Mouse (Mus musculus) limb, embryonic 11.5 days (tissue): Measurements from ENCODE around the gene Pld4. TPM values are rescaled to one million over a fixed set of nuclear protein-coding genes. Genes with fewer than 3 reads are reported as not detected.
A peak's percentile ranks its signal among the peaks of the same experiment; 100 is the strongest.

ENCODE experiments used
- ATAC-seq: fragments of 200-750 bp; cut with Nextera tagmentation; 2 replicates; pipeline ENCODE4 v1.8.0; 2017; ENCODE audit warnings: low read depth; ENCODE audit not compliant: insufficient number of reproducible peaks, low FRiP score, low TSS enrichment
- DNase-seq: peaks from one replicate; pipeline ENCODE4 v3.0.0-alpha.2; 2015; ENCODE audit warnings: low spot score
- H3K27ac ChIP-seq: fragments of 300-500 bp; sonication (generic); replicated peaks from 2 replicates; pipeline ENCODE4 v1.5.1; 2014; ENCODE audit warnings: low read depth, mild to moderate bottlenecking, low read length
- H3K27me3 ChIP-seq: fragments of 300-500 bp; sonication (generic); 2 replicates; pipeline ENCODE4 v1.6.1; 2014; ENCODE audit warnings: mild to moderate bottlenecking, low read length, mixed read lengths; ENCODE audit not compliant: control insufficient read depth, insufficient read depth
- H3K36me3 ChIP-seq: fragments of 300-500 bp; sonication (generic); 2 replicates; pipeline ENCODE4 v1.6.1; 2014; ENCODE audit warnings: mild to moderate bottlenecking, low read length, moderate library complexity, mixed read lengths; ENCODE audit not compliant: control insufficient read depth, insufficient read depth
- H3K4me1 ChIP-seq: fragments of 300-500 bp; sonication (generic); 2 replicates; pipeline ENCODE4 v1.6.1; 2014; ENCODE audit warnings: low read length, mixed read lengths; ENCODE audit not compliant: control insufficient read depth, insufficient read depth
- H3K4me2 ChIP-seq: fragments of 300-500 bp; sonication (generic); 2 replicates; pipeline ENCODE4 v1.6.1; 2014; ENCODE audit warnings: low read depth, mild to moderate bottlenecking, moderate library complexity; ENCODE audit not compliant: severe bottlenecking
- H3K4me3 ChIP-seq: fragments of 300-500 bp; sonication (generic); 2 replicates; pipeline ENCODE4 v1.5.1; 2014; ENCODE audit warnings: low read depth, low read length
- H3K9ac ChIP-seq: fragments of 300-500 bp; sonication (generic); 2 replicates; pipeline ENCODE4 v1.6.1; 2014; ENCODE audit warnings: mild to moderate bottlenecking, low read length
- H3K9me3 ChIP-seq: fragments of 300-500 bp; sonication (generic); 2 replicates; pipeline ENCODE4 v1.6.1; 2016; ENCODE audit warnings: low read length; ENCODE audit not compliant: control insufficient read depth
- WGBS: fragments of 180-500 bp; shearing (Covaris S2); extraction: QIAGEN DNeasy Blood & Tissue Kit; methylation state at CpG from one replicate; pipeline ENCODE4 v1.1.7; 2014; 5-methylcytosine and 5-hydroxymethylcytosine counted together
- polyA plus RNA-seq: library from polyadenylated mRNA; unstranded; fragments of >200 nt; fragmentation: Nextera tagmentation; extraction: Ambion mirVana; gene quantifications from 2 replicates; pipeline ENCODE4 v1.2.1, GENCODE M21; 2014

The Pld4 gene
- polyA plus RNA-seq, 1 experiment from 2014 or later = 2.8 TPM

GRCm38 (mm10) chr12:112722240-112723027 lies 38.0 kb upstream of the Pld4 start:
- Histone ChIP-seq H3K9ac (peak overlapping the region; percentile 73), H3K4me1 (peaks cover 7% of the 10 kb centered on the region; the same call in 1 of the 2 replicates), H3K9me3 (no peaks in the 10 kb centered on the region), H3K27ac (0 out of 2 replicates have a peak overlapping the region, but pooled peaks have one; percentile 10), H3K4me2 (peak overlapping the region; percentile 92), H3K36me3 (no peaks in the 10 kb centered on the region), H3K27me3 (peaks cover 6% of the 10 kb centered on the region; the same call in 1 of the 2 replicates), H3K4me3 (peak overlapping the region; percentile 64)
- DNase-seq (peak; percentile 59), ATAC-seq (peak; percentile 18)
- under 1% methylated on average over 56 of the region's 75 CpGs for WGBS

- no peak for DNase-seq
Measured at GRCm38 (mm10) chr12:112723028-112723330, 37.5 kb upstream of the Pld4 start.

GRCm38 (mm10) chr12:112723445-112723844 lies 37.0 kb upstream of the Pld4 start:
- H3K9ac ChIP-seq = no peak overlapping the region
- H3K4me2 ChIP-seq = 0 out of 2 replicates have a peak overlapping the region, but pooled peaks have one; percentile 92
- peaks cover 6% of the 10 kb centered on the region; the same call in 1 of the 2 replicates for H3K27me3 ChIP-seq
- no peaks in the 10 kb centered on the region for H3K36me3 ChIP-seq
- H3K27ac ChIP-seq = no peak overlapping the region
- ATAC-seq = no peak
- 87% methylated on average over 6 of the region's 6 CpGs for WGBS
- H3K9me3 ChIP-seq = no peaks in the 10 kb centered on the region
- no peak for DNase-seq
- no peak overlapping the region for H3K4me3 ChIP-seq
- peaks cover 7% of the 10 kb centered on the region; the same call in 1 of the 2 replicates for H3K4me1 ChIP-seq

More at GRCm38 (mm10) chr12:112723028-112723330, 37.5 kb upstream of the Pld4 start:
- no peaks in the 10 kb centered on the region for H3K9me3 ChIP-seq
- peaks cover 6% of the 10 kb centered on the region; the same call in 1 of the 2 replicates for H3K27me3 ChIP-seq
- H3K4me1 ChIP-seq = peaks cover 7% of the 10 kb centered on the region; the same call in 1 of the 2 replicates
- no peak for ATAC-seq
- H3K4me3 ChIP-seq = peak overlapping the region; percentile 64
- no peak overlapping the region; the same call in 1 of the 2 replicates for H3K9ac ChIP-seq
- no peak overlapping the region for H3K27ac ChIP-seq
- WGBS = 10% methylated on average over 5 of the region's 5 CpGs
- peak overlapping the region; percentile 92 for H3K4me2 ChIP-seq
- H3K36me3 ChIP-seq = no peaks in the 10 kb centered on the region

DNA sequence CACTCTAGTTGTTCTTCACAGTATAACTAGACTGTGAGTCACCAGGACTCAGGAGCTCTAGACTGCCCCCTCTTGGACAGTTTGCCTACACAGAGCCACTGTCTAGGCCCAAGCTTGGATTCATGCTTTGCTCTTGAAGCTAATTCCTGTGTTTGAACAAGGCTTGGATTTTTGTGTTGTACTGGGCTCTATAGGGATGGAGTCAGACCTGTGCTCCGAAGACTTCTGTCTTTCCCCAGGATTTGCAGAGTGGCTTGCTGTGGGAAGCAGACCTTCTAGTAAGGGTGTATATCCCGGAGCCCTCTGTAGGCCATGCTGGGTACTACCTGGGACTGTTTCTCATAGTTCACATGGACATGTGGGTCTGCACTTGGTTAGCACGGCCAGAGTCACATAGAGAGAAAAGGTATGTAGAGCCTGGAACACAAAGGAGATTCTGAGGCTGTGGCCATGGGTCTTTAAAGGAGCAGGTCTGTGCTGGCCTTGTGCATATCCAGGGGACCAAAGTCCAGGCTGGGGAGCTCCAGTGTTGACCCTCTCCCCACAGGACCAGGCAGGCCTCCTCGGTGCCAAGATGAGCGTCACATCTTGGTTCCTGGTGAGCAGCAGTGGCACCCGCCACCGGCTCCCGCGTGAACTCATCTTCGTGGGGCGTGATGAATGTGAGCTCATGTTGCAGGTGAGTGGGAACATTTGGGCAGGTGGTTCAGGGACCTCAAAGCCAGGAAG lies 36.2 kb upstream of the Pld4 start:
- peaks cover 7% of the 10 kb centered on the region; the same call in 1 of the 2 replicates for H3K4me1 ChIP-seq
- H3K27ac ChIP-seq = no peak overlapping the region
- no peak overlapping the region for H3K9ac ChIP-seq
- H3K27me3 ChIP-seq = peaks cover 6% of the 10 kb centered on the region; the same call in 1 of the 2 replicates
- H3K4me3 ChIP-seq = no peak overlapping the region
- WGBS = 78% methylated on average over 11 of the region's 11 CpGs
- DNase-seq = peak; percentile 85
- no peak for ATAC-seq
- no peak overlapping the region for H3K4me2 ChIP-seq
- no peaks in the 10 kb centered on the region for H3K9me3 ChIP-seq
- no peaks in the 10 kb centered on the region for H3K36me3 ChIP-seq

DNA sequence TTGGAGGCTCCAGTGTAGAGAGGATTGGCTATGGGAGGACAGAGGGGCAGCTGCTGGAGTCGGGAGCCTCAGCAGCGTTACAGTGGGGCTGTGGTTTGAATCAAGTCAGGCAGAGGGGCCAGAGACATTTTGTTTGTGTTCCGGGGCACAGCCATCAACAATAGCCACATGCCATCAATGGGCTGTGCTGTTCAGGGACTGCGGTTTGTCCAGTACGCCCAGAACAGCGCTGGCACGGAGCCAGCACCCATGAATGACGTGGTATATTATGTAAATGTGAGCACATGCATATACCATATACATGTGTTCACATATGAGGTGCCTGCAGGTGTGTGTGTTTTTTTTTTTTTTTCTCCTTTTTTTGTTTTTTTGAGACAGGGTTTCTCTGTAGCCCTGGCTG lies 32.7 kb upstream of the Pld4 start:
- Histone ChIP-seq H3K9me3 (no peaks in the 10 kb centered on the region), H3K4me1 (0 out of 2 replicates have a peak, but pooled peaks cover 2% of the 10 kb centered on the region), H3K4me3 (no peak overlapping the region), H3K9ac (no peak overlapping the region), H3K27ac (no peak overlapping the region), H3K27me3 (peaks cover 3% of the 10 kb centered on the region; the same call in 1 of the 2 replicates), H3K4me2 (no peak overlapping the region), H3K36me3 (no peaks in the 10 kb centered on the region)
- ATAC-seq (no peak), DNase-seq (no peak)
- 95% methylated on average over 8 of the region's 8 CpGs for WGBS

DNA sequence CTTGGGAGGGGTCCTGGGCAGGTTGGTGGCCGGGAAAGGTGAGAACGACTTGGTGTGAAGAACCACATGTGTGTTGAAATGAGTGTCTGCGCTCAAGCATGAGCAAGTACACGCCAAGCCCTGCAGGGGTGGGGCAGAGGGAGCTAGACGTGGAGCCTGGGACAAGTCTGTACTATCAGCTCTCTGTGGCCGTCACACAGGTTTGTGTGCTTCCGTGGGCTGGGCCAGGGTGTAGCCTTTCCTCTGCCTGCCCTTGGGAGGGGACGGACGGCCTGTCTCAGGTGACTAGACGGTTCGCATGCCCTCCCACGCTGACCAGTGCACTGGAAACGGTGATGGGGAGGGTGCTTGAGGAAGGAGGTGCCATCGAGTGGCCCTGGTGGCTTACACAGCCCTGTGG lies 29.6 kb upstream of the Pld4 start:
- DNase-seq (no peak), ATAC-seq (no peak)
- no peak overlapping the region for H3K4me2 ChIP-seq
- no peaks in the 10 kb centered on the region for H3K4me1 ChIP-seq
- 87% methylated on average over 14 of the region's 14 CpGs for WGBS
- no peaks in the 10 kb centered on the region for H3K27me3 ChIP-seq
- H3K9ac ChIP-seq = no peak overlapping the region
- H3K4me3 ChIP-seq = no peak overlapping the region
- H3K27ac ChIP-seq = no peak overlapping the region
- H3K36me3 ChIP-seq = 0 out of 2 replicates have a peak, but pooled peaks cover under 1% of the 10 kb centered on the region
- no peaks in the 10 kb centered on the region for H3K9me3 ChIP-seq

DNA sequence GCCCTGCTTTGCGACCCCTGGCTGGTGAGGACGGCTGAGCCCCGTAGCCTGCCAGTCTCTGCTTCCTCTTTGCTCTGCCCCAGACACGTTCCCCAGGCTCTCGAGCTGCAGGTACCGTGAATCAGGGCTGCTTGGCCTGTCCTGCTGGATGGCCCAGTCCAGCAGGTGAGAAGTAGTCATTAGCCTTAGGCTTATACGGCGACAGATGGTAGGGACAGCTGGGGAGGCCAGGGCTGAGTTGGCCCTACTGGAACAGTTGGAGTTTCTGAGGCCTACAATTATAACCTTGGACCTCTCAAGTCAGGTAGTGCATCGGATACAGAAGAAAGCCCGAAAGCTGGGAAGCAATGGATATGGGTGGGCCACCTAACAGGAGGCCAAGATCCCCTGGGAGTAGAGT lies 27.9 kb upstream of the Pld4 start:
- ATAC-seq (no peak), DNase-seq (no peak)
- H3K9ac ChIP-seq = no peak overlapping the region

DNA sequence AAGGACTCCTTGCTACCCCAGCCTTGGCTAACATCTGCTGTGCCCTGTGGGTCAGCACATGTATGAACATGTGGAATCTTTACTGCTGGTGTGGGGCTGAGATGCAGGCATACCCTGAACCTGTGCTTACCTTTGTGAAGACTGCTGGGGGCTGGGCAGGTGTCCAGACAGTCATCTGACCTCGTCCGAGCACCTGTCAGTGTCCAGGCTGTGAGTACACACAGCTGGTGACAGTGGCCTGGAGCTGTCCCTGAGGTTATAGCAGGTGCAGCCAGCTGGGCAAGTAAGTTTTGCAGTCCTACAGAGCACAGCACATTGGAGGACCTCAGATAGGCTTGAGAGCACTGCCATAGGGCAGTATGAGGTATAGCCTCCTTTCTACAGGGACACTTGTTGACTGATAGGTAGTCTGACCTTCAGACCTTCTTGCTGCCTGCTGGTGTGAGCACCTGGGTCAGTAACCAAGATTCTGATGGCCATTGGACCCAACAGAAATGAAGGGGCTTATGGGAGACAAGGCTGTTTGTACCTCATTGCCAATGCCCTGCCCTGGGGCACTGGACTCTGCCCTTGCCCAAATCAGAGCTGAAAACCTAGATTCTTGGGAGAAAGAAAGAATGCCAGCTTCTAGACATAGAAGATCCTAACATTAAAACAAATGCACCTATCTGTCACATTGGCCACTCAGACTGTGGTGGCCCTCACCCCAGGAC lies 26.2 kb upstream of the Pld4 start:
- DNase-seq (no peak), ATAC-seq (no peak)
- Histone ChIP-seq H3K4me3 (no peak overlapping the region), H3K4me1 (no peaks in the 10 kb centered on the region), H3K27me3 (no peaks in the 10 kb centered on the region), H3K9me3 (no peaks in the 10 kb centered on the region), H3K4me2 (no peak overlapping the region), H3K27ac (no peak overlapping the region), H3K36me3 (peaks cover 10% of the 10 kb centered on the region; the same call in 1 of the 2 replicates), H3K9ac (no peak overlapping the region)
- 84% methylated on average over 2 of the region's 2 CpGs for WGBS

More for the DNA sequence above, 27.9 kb upstream of the Pld4 start:
- WGBS = 87% methylated on average over 10 of the region's 10 CpGs
- no peak overlapping the region for H3K27ac ChIP-seq
- H3K27me3 ChIP-seq = no peaks in the 10 kb centered on the region
- no peak overlapping the region for H3K4me2 ChIP-seq
- H3K9me3 ChIP-seq = no peaks in the 10 kb centered on the region
- no peaks in the 10 kb centered on the region for H3K4me1 ChIP-seq
- no peak overlapping the region for H3K4me3 ChIP-seq
- H3K36me3 ChIP-seq = peaks cover 9% of the 10 kb centered on the region; the same call in 1 of the 2 replicates
